ENCODE assay signal across 32 mouse cellular contexts in genomic region chr11:67888521-67888920, GRCm38 (mm10). TPM values are rescaled to one million over a fixed set of nuclear protein-coding genes. Genes with fewer than 3 reads are reported as not detected.
DNase-seq lines count a peak whose midpoint lies in the region; ATAC-seq lines count a peak whose summit lies in the region.
"Had no signal": no experiment of that assay in that cellular context is flagged by ENCODE, and none has a peak within 500 bp of the region (broad histone marks: within the 10 kb centered on the region; RNA-seq: fewer than 3 reads in every experiment).

No protein-coding gene starts in this region.

- peak overlapping the region; percentile 20; the same call in 1 of the 2 replicates for H3K27ac ChIP-seq in heart, embryonic 16.5 days (ENCODE audit: low read length)
- no peak overlapping the region for H3K27ac ChIP-seq in heart, embryonic 10.5 days
- H3K27ac ChIP-seq: embryonic facial prominence, embryonic 13.5 days; forebrain, embryonic 10.5 days; gastrocnemius, adult 2 months; hindbrain, embryonic 10.5 days; kidney, embryonic 15.5 days; limb, embryonic 12.5 days; liver, embryonic 15.5 days had no signal

- whole genome bisulfite sequencing in heart, embryonic 16.5 days = 41% methylated on average over 5 of the region's 5 CpGs
- WGBS in heart, embryonic 10.5 days = 45% methylated on average over 5 of the region's 5 CpGs

- no peak overlapping the region for H3K4me3 ChIP-seq in heart, embryonic 16.5 days (ENCODE audit: low read length)
- no peak overlapping the region for H3K4me3 ChIP-seq in heart, embryonic 10.5 days
- H3K4me3 ChIP-seq: embryonic facial prominence, embryonic 13.5 days; forebrain, embryonic 10.5 days; gastrocnemius, adult 2 months; hindbrain, embryonic 10.5 days; kidney, embryonic 15.5 days; limb, embryonic 12.5 days; liver, embryonic 15.5 days had no signal

- H3K4me1 ChIP-seq in heart, embryonic 16.5 days (ENCODE audit: control insufficient read depth, insufficient read depth, low read length) = peaks cover 3% of the 10 kb centered on the region; the same call in 1 of the 2 replicates
- no peaks in the 10 kb centered on the region for H3K4me1 ChIP-seq in heart, embryonic 10.5 days
- H3K4me1 ChIP-seq: forebrain, embryonic 10.5 days; hindbrain, embryonic 10.5 days; kidney, embryonic 15.5 days; limb, embryonic 12.5 days; liver, embryonic 15.5 days had no signal

- no peak for DNase-seq in frontal cortex, postnatal 14 days (ENCODE audit: low spot score in 2 of 2)
- no peak for DNase-seq in heart, embryonic 10.5 days (ENCODE audit: low spot score)
- peak; percentile 26 for DNase-seq in right cerebral cortex, adult 18-20 months
- no peak for DNase-seq in right cerebral cortex, postnatal 14 days
- no peak for DNase-seq in gastrocnemius, postnatal 14 days
- DNase-seq: adrenal gland, postnatal 10 days; cerebellum, adult 11 months; cerebellum, adult 9-10 months; gastrocnemius, adult 2 months; kidney, adult 18-20 months; kidney, postnatal 25 days; lung, embryonic 14.5 days; lung, postnatal 14 days; midbrain, embryonic 14.5 days; retina, postnatal 1 day; spleen, adult 18-20 months; thymus, adult 18-20 months; thymus, postnatal 25 days had no signal

- H3K9ac ChIP-seq in heart, embryonic 16.5 days (ENCODE audit: low read length) = no peak overlapping the region
- H3K9ac ChIP-seq: embryonic facial prominence, embryonic 13.5 days; kidney, embryonic 15.5 days; limb, embryonic 12.5 days; liver, embryonic 15.5 days; lung, embryonic 14.5 days had no signal

- H3K9me3 ChIP-seq in heart, embryonic 16.5 days (replicated peaks; ENCODE audit: control insufficient read depth, low read length) = no peaks in the 10 kb centered on the region; the same call in 1 of the 2 replicates
- no peaks in the 10 kb centered on the region for H3K9me3 ChIP-seq in heart, embryonic 10.5 days
- H3K9me3 ChIP-seq: embryonic facial prominence, embryonic 13.5 days; kidney, embryonic 15.5 days; liver, embryonic 15.5 days had no signal

- H3K36me3 ChIP-seq in heart, embryonic 16.5 days (ENCODE audit: control insufficient read depth, insufficient read depth) = no peaks in the 10 kb centered on the region
- no peaks in the 10 kb centered on the region for H3K36me3 ChIP-seq in heart, embryonic 10.5 days
- H3K36me3 ChIP-seq: embryonic facial prominence, embryonic 13.5 days; forebrain, embryonic 10.5 days; hindbrain, embryonic 10.5 days; kidney, embryonic 15.5 days; limb, embryonic 12.5 days; liver, embryonic 15.5 days had no signal

- H3K27me3 ChIP-seq in heart, embryonic 16.5 days (ENCODE audit: control insufficient read depth, insufficient read depth, low read length) = no peaks in the 10 kb centered on the region
- no peaks in the 10 kb centered on the region for H3K27me3 ChIP-seq in heart, embryonic 10.5 days (ENCODE audit: insufficient read depth, poor library complexity, severe bottlenecking)
- H3K27me3 ChIP-seq: embryonic facial prominence, embryonic 13.5 days; kidney, embryonic 15.5 days; limb, embryonic 12.5 days; liver, embryonic 15.5 days; Patski had no signal

- H3K4me2 ChIP-seq in heart, embryonic 16.5 days (ENCODE audit: low read depth, low read length) = 0 out of 2 replicates have a peak overlapping the region, but pooled peaks have one; percentile 19
- H3K4me2 ChIP-seq: embryonic facial prominence, embryonic 13.5 days; heart, embryonic 11.5 days; kidney, embryonic 15.5 days; limb, embryonic 12.5 days; liver, embryonic 15.5 days; lung, embryonic 14.5 days had no signal

- intact Hi-C loops in gastrocnemius, postnatal 14 days (cut with DNase I; ENCODE audit: low total_unique reads) = no loop called here

- peak; percentile 87 for ATAC-seq in frontal cortex, adult (ENCODE audit: low TSS enrichment)
- ATAC-seq in heart, embryonic 16.5 days (replicated peaks; ENCODE audit: extremely low read depth, insufficient read depth, low FRiP score) = no peak
- ATAC-seq: hindbrain, embryonic 16.5 days; Patski had no signal

RNA-seq across cellular contexts. Expression of gene Usp43, which starts 33.4 kb away (rescaled TPM):
- polyA plus RNA-seq in heart, embryonic 16.5 days (2015; fragmentation: Nextera tagmentation; extraction: Ambion mirVana) = 0.88 and 1.2 TPM in 2 replicates
- polyA plus RNA-seq in heart, embryonic 10.5 days (2016; fragmentation: Nextera tagmentation; extraction: Ambion mirVana) = 0.24 and 0.36 TPM in 2 replicates
- under 1 TPM; 0.80 to 0.90 TPM for total RNA-seq in gastrocnemius, postnatal 14 days (2021)
- total RNA-seq: liver, adult 2 months; MEL; monocyte, adult 5-6 weeks had no signal
- polyA plus RNA-seq: liver, embryonic 15.5 days had no signal
